Mouse (Mus musculus) brown adipose tissue, adult 24 weeks (tissue): Measurements from ENCODE around the gene Magi1. TPM values are rescaled to one million over a fixed set of nuclear protein-coding genes. Genes with fewer than 3 reads are reported as not detected.
"Not testable (repeated sequence)": the region's sequence is repeated elsewhere in the genome, so short reads cannot be mapped to it uniquely, and the experiment has no call there.

Experiments used
- H3K27ac ChIP-seq: fragments of 200-500 bp; replicated peaks from 2 replicates; pipeline ENCODE4 v1.5.1; 2012; ENCODE audit warnings: low read depth, mild to moderate bottlenecking, low read length
- H3K4me1 ChIP-seq: fragments of 200-500 bp; 2 replicates; pipeline ENCODE4 v1.6.1; 2012; ENCODE audit warnings: low read length, mixed read lengths; ENCODE audit not compliant: control insufficient read depth, insufficient read depth, insufficient read length
- H3K4me3 ChIP-seq: fragments of 200-500 bp; 2 replicates; pipeline ENCODE4 v1.5.1; 2012; ENCODE audit warnings: low read depth, mild to moderate bottlenecking, low read length, moderate library complexity; ENCODE audit not compliant: insufficient read depth
- polyA plus RNA-seq: library from polyadenylated mRNA; stranded (reverse); fragments of >200 nt; gene quantifications from 2 replicates; pipeline ENCODE4 v1.2.4, GENCODE M21; 2012; ENCODE audit not compliant: missing spikeins, insufficient read depth, insufficient read length

Gene Magi1
- polyA plus RNA-seq, 1 experiment, result 4.5 TPM

DNA sequence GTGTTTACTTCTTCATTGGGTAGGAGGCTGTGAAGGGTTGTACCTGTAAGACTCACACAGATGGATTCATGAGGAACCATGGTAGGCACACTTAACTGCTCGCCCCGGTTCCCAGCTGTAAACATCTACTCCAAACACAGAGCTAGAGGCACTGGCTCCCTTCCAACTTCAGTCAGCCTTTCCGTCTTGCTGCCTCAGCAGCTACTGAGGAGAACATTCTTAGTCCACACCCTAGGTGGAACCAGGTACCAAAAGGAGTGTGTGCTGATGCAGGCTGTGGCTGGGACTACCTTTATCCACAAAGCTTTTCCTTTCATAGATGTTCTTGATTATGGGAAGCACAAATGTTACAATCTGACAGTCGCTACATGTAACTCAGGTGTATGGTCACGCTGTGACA is 585.8 kb downstream of the Magi1 start:
- H3K4me1 ChIP-seq, result no peaks in the 10 kb centered on the region
- H3K4me3 ChIP-seq, result no peak overlapping the region
- no peak overlapping the region for H3K27ac ChIP-seq

DNA sequence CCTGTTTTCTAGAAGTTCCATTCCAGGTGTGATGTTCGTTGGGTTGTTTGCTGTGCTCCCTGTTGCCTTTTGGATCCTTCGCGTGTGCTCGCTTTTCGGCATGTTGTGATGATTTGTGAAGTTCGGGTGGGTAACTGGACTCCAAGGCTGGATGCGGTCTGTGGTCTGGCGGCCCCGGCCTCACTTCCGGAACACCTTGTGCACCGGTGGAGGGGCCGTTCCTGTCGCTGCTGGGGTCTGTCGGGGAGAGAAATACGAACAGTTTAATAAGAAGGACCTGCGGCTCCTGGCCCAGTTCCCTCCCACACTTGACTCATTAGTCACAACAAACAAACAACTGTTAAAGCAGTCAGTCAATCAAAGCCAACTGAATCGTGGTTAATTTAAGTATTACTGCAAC is 605.0 kb downstream of the Magi1 start:
- no peaks in the 10 kb centered on the region for H3K4me1 ChIP-seq
- no peak overlapping the region for H3K4me3 ChIP-seq
- H3K27ac ChIP-seq, result no peak overlapping the region

DNA sequence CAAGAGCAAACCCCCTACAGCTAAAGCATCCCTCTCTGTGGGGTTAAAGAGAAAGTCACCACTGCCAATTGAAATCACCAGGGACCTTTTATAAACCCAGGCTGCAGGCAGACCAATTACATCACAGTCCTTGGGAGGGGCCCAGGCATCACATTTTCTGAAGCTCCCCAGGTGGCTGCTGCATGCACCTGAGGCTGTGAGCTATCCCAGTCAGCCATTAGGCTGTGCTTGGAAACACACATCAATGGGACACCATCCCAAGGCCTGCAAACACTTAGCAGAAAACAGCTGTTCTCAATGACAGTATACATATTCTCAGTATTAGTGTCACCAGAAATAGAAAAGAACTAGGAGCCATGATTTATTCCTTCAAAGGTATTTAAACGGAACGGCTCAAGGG is 617.0 kb downstream of the Magi1 start:
- no peaks in the 10 kb centered on the region for H3K4me1 ChIP-seq
- no peak overlapping the region for H3K27ac ChIP-seq
- no peak overlapping the region for H3K4me3 ChIP-seq

DNA sequence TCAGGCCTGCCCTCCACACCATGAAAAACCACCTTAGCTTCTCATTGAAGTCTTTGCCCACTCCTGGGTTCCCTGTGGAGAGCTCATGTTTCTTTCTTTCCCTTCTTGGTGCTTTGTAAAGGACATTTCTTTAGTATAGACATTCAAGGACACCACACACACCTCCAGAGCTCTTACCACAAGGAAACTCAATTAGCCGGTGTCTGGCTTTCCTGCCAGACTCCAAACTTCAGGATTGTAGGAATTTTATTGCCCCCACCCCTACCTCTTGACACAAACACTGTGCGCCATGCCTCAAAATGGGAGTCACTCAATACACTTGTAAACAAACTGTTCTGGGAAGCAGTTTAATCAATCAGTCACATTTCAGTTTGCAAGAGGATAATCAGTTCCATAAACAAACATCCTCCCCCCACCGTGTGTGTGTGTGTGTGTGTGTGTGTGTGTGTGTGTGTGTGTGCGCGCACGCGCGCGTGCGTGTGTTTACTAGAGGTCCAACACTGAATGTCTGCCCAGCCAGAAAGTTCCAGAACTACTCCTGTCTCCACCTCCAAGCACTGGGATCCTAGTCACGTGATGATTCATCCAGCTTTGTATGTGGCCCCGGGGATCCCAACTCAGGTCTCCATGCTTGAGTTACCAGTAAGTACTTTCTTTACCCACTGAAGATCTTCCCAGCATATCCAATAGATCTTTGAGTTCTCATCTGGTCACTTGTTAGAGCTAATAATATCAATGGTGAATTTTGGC is 618.5 kb downstream of the Magi1 start:
- no peaks in the 10 kb centered on the region for H3K4me1 ChIP-seq
- no peak overlapping the region for H3K4me3 ChIP-seq
- no peak overlapping the region for H3K27ac ChIP-seq

DNA sequence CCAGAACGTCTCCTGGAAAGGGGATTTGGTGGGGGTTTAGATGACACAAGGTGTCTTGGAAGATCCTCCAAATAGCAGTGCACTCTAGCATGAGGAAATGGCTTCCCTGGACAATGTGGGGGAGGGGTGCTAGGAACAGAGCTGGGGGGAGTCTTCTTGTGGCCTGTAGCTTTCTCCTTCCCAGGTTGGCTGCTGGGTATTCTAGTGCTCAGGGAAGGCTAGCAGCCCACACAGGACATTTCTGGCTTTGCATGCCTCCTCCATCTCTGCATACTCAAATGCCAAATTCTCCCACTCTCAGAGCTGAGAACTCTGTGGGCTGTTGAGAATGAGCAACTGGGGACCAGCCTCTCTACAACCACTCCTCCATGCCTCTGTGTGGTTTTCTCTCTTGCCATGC is 622.6 kb downstream of the Magi1 start:
- Histone ChIP-seq H3K4me3 (no peak overlapping the region), H3K27ac (no peak overlapping the region), H3K4me1 (no peaks in the 10 kb centered on the region)

DNA sequence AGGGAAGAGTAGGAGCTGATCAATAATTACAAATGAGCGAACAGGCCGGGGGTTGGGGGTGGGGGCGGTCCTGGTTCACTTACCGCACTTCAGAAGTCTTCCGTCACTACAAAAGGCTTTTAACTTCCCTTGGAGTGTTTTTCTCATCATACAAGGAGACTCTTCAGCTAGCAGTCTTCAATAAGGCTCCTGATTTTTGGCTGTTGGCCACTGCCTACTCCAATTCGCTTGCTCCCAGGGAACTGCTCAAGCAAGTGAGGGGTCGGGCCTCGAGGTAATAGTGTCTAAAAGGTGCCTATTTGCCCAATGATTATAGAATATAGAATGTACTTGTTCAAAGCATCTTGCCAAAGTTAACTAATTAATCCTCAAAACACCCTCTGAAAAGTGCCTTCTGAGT is 624.2 kb downstream of the Magi1 start:
- Histone ChIP-seq H3K27ac (no peak overlapping the region), H3K4me3 (no peak overlapping the region), H3K4me1 (no peaks in the 10 kb centered on the region)

DNA sequence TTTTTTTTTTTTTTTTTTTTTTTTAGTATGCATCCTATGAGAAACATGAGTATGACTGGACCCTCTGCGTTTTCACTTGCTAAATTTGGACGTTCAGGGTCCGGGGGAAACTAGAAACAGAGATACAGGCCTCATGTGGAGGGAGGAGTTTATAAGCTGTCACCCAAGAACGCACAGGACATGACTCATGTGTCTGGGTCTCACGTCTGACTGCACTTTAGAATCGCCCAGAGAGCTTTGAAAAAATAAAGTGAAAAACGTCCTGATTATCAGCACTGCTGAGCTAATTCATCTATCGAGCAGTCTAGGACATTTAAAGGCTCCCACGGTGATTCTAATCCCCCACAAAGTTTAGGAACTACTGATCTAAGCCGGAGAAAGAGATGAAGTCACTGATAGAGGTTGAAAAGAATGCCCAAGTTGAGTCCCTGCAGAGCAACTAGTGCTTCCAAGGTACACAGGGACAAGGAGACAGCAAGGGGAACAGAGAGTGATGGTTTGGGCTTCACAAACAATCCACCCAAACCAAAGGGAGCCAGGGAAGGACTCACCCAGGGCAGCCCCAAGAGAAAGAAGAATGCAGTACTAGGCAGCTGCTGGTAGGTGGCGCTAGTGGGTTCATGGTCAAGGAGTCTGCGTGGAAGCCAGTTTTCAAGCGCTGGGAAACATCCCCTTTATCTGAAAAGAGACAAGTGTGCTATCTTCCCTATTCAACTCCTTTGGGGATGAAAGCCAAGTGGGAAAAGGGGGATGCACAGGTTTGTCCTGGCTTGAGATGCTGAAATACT is 626.3 kb downstream of the Magi1 start:
- H3K27ac ChIP-seq, result no peak overlapping the region
- H3K4me3 ChIP-seq, result no peak overlapping the region
- H3K4me1 ChIP-seq, result no peaks in the 10 kb centered on the region

DNA sequence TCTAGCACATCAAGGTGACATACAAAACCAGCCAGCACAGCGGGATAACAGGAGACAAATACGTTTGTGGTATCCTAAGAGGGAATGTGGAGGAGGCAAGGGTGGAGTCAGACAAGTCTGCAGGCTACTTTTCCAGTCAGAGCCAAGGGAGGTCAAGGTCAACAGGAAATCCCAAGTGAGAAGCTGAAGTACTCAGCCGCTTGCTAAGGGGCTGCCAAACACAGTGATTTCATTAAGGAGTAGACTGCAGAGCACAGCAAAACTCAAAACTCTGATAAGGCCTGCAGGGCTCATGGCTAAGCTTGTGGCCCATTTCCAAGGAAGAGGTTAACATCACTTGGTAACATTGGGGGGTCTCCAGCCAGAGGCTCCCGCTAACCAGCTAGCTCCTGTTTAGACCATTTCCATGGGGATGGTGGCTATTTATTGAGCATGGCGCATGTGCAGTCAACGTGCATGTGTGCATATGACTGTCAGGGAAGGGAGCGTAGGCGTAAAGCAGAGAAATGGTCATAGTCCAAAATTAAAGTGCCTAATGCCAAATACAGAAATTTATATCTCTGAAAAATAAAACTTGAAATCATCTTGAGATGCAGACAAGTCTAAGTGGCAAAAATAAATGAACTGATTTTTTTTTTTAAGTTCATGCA is 635.0 kb downstream of the Magi1 start:
- no peak overlapping the region; the same call in 1 of the 2 replicates for H3K27ac ChIP-seq
- H3K4me1 ChIP-seq, result peaks cover 11% of the 10 kb centered on the region
- H3K4me3 ChIP-seq, result no peak overlapping the region

DNA sequence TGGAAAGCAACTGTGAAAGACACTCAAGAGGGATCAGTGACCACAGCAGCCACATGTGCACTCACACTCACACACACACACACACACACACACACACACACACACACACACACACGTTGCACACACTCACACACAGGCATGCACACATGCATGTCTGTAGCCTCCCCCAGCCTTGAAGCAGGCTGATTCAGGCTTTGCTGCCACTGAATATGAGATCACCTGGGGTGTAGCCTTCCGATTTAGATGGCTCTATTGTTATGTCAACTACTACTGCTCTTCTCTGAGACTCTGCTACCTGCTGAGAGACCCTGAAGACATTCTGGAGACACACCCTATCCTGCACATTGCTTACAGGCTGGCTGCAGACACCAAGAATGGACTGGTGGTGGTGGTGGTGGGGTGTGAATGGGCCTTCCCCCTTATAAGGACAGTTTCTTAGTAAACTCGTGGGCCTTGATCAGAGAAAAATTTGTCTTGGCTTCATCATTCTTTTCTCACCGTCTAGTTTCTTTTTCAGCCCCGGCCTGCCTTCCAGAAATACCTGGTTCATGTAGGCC is 653.9 kb downstream of the Magi1 start:
- not testable (repeated sequence) for H3K4me3 ChIP-seq, H3K4me1 ChIP-seq, H3K27ac ChIP-seq

DNA sequence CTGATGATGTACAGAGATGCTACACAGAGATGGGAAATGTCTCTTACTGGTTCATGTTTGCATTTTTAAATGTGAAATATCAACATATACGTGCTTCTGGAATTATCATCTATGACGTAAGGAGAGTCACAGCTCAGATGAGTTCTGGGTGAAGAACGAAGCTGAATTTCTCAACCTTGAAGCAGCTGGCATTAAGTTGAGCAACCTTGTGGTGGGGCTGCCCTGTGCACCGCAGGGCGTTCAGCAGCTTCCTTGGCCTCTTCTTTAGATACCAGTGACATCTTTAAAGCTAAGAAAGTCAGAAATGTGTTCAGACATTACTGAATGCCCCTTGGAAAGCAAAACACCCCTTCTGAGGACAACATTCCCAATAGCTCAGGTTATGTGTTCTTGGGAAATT is 656.5 kb downstream of the Magi1 start:
- no peaks in the 10 kb centered on the region for H3K4me1 ChIP-seq
- H3K27ac ChIP-seq, result no peak overlapping the region
- H3K4me3 ChIP-seq, result no peak overlapping the region

Other genes with a start within 250 kb of the Magi1 start
- gene Slc25a26, start 216.4 kb upstream of the Magi1 start, polyA plus RNA-seq, result 21.4 and 26.0 TPM in 2 replicates